Mouse (Mus musculus): ENCODE measurements around the gene Tbc1d7. TPM values are rescaled to one million over a fixed set of nuclear protein-coding genes. Genes with fewer than 3 reads are reported as not detected.

The Tbc1d7 gene
- total and polyA plus RNA-seq, 2 experiments from 2014 or later = 40.0 to 84.8 TPM

DNA sequence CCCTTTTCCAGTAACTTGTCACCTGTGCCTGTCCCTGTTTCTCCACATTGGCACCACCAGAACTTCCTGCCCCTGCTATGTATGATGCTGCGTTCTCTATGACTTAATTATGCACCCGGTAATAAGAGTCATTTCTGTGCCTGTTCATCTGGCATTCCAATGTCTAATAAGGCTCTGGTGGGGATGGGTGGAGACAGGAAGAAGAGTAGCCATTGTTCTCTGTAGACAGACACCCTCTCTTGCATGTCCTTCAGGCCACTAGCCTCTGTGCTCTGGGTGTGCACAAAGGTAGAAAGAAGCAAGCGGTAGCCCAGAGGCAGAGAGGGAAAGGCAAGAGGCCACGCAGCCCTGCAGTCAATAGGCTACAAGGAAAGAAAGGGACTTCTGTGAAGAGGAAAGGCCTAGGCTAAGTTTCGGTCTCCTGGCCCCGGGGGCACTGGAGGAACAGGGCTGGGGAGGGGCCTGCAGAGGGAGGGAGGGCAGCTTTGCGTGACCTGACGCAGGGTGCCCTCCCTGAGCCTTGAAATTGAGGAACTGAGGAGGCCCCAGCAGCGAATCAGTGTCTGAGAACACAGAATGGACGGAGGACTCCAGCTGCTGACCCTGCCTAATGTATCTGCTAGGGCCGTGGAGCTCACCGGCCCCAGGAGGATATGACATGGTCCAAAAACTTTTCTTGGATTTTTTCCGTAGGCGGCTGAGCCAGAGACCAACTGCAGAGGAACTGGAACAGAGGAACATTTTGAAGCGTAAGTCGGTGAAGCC, 48.8 kb downstream of the Tbc1d7 start:
- WGBS = 66% methylated on average over 16 of the region's 16 CpGs
- H3K9me3 ChIP-seq (ENCODE audit: low read length) = no peaks in the 10 kb centered on the region
- H3K9ac ChIP-seq = no peak overlapping the region
- no peak overlapping the region for H3K4me3 ChIP-seq (ENCODE audit: low read depth, low read length)
- no peaks in the 10 kb centered on the region for H3K27me3 ChIP-seq (ENCODE audit: insufficient read depth, low read length)
- ATAC-seq (no peak), DNase-seq (no peak)
- no peaks in the 10 kb centered on the region for H3K36me3 ChIP-seq (ENCODE audit: insufficient read depth)
- TF ChIP-seq CTCF (IDR thresholded peaks at IDR 0.05; ENCODE audit: low read depth) = no peak
- H3K4me2 ChIP-seq (ENCODE audit: low read depth) = no peak overlapping the region
- no peaks in the 10 kb centered on the region for H3K4me1 ChIP-seq (ENCODE audit: insufficient read depth)
- H3K27ac ChIP-seq (ENCODE audit: low read depth, low read length) = no peak overlapping the region

DNA sequence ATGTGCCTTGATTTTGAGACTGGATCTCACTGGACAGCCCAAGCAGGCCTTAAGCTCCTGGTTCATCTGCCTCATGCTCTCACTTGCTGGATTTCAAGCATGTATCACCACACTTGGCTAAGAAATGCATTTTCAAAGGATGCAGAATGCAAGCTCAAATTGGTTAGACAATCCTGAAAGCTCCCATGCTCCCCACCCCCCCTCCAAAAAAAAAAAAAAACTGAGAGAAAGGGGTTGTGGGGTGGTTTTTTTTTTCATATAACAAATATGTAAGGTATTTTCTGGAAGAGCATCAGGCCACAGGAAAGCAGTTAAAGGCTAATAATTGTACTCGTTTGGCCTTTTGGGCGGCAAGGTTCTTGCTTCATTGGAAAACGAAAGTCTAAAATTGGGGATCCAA, 58.2 kb downstream of the Tbc1d7 start:
- peaks cover 6% of the 10 kb centered on the region; the same call in 1 of the 2 replicates for H3K4me1 ChIP-seq (ENCODE audit: insufficient read depth)
- H3K36me3 ChIP-seq (ENCODE audit: insufficient read depth) = no peaks in the 10 kb centered on the region
- no peak for DNase-seq
- H3K4me2 ChIP-seq (ENCODE audit: low read depth) = no peak overlapping the region
- no peaks in the 10 kb centered on the region for H3K27me3 ChIP-seq (ENCODE audit: insufficient read depth, low read length)
- no peak for TF ChIP-seq CTCF (IDR thresholded peaks at IDR 0.05; ENCODE audit: low read depth)
- no peak overlapping the region for H3K9ac ChIP-seq
- no peaks in the 10 kb centered on the region for H3K9me3 ChIP-seq (ENCODE audit: low read length)
- no peak for ATAC-seq
- 91% methylated on average over 3 of the region's 3 CpGs for WGBS
- H3K4me3 ChIP-seq (ENCODE audit: low read depth, low read length) = no peak overlapping the region
- no peak overlapping the region for H3K27ac ChIP-seq (ENCODE audit: low read depth, low read length)

DNA sequence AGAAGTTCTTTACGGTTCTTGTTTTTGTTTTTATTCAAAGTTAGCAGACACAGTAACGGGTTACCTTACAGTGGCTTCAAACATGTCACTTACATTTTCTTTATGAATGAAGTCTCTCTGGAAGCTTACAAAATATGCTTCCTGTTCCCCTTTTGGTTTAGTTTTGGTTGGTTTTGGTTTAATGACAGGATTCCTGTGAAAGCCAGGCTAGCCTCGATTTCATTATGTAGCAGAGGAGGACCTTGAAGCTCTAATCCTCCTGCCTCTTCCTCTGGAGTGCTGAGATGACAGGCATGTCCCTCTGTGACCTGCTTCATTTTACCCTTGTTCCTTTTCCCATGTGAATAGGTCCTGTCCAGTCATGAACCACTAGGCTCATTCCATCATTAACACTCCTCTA, 58.6 kb downstream of the Tbc1d7 start:
- WGBS = 59% methylated on average over 3 of the region's 3 CpGs
- no peak for ATAC-seq

DNA sequence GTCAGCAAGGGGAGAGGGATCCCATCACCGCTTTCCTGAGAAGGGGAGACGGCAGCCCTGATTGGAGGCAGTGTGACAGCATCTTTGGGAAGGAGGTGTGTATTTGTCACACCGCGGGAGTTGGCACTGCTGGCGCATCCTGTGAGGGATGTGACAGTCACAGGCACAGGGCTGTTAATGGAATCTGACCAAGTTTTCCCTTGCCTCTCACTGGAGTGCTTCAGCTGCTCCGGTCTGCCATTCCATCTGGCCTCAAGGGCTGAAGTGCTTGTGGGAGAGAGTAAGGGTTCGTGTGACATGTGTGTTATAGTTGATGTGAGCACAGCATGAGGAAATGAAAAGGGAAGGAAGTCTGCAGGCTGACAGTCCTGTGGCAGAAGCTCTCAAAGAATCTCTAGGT, 59.0 kb downstream of the Tbc1d7 start:
- Histone ChIP-seq H3K27ac (ENCODE audit: low read depth, low read length) (0 out of 2 replicates have a peak overlapping the region, but pooled peaks have one; percentile 46), H3K36me3 (ENCODE audit: insufficient read depth) (no peaks in the 10 kb centered on the region)

More for the DNA sequence above, 58.6 kb downstream of the Tbc1d7 start:
- Histone ChIP-seq H3K4me1 (ENCODE audit: insufficient read depth) (peaks cover 6% of the 10 kb centered on the region; the same call in 1 of the 2 replicates), H3K9me3 (ENCODE audit: low read length) (no peaks in the 10 kb centered on the region), H3K9ac (no peak overlapping the region), H3K4me2 (ENCODE audit: low read depth) (no peak overlapping the region), H3K27ac (ENCODE audit: low read depth, low read length) (0 out of 2 replicates have a peak overlapping the region, but pooled peaks have one; percentile 3), H3K27me3 (ENCODE audit: insufficient read depth, low read length) (no peaks in the 10 kb centered on the region), H3K4me3 (ENCODE audit: low read depth, low read length) (no peak overlapping the region), H3K36me3 (ENCODE audit: insufficient read depth) (no peaks in the 10 kb centered on the region)
- no peak for DNase-seq
- no peak for TF ChIP-seq CTCF (IDR thresholded peaks at IDR 0.05; ENCODE audit: low read depth)

DNA sequence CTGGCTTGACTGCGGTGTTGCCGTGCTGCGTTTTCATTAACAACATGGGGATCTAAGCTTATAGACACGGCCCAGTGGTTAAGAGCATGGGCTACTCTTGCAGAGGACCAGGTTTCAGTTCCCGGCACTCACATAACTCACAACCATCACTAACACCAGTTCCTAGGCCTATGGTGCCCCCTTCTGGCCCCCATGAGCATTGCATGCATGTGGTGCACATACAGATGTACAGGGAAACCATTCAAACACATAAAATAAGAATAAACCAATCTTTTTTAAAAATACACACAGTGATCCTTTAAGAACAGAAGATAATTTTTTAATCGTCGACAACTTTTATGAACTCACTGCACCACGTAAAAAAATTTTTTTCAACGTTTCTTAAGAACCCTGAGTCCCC, 66.8 kb downstream of the Tbc1d7 start:
- no peaks in the 10 kb centered on the region for H3K27me3 ChIP-seq (ENCODE audit: insufficient read depth, low read length)
- H3K4me1 ChIP-seq (ENCODE audit: insufficient read depth) = peaks cover 6% of the 10 kb centered on the region; the same call in 1 of the 2 replicates
- H3K27ac ChIP-seq (ENCODE audit: low read depth, low read length) = no peak overlapping the region
- no peaks in the 10 kb centered on the region for H3K36me3 ChIP-seq (ENCODE audit: insufficient read depth)
- no peak overlapping the region for H3K4me2 ChIP-seq (ENCODE audit: low read depth)
- TF ChIP-seq CTCF (IDR thresholded peaks at IDR 0.05; ENCODE audit: low read depth) = peak; percentile 22; the same call in 1 of the 2 replicates
- H3K9ac ChIP-seq = no peak overlapping the region
- DNase-seq (no peak), ATAC-seq (no peak)
- WGBS = 95% methylated on average over 9 of the region's 9 CpGs
- no peak overlapping the region for H3K4me3 ChIP-seq (ENCODE audit: low read depth, low read length)
- 0 out of 2 replicates have a peak, but pooled peaks cover 6% of the 10 kb centered on the region for H3K9me3 ChIP-seq (ENCODE audit: low read length)

More for the DNA sequence above, 59.0 kb downstream of the Tbc1d7 start:
- Histone ChIP-seq H3K27me3 (ENCODE audit: insufficient read depth, low read length) (no peaks in the 10 kb centered on the region), H3K9me3 (ENCODE audit: low read length) (no peaks in the 10 kb centered on the region), H3K9ac (no peak overlapping the region), H3K4me3 (ENCODE audit: low read depth, low read length) (no peak overlapping the region), H3K4me2 (ENCODE audit: low read depth) (no peak overlapping the region), H3K4me1 (ENCODE audit: insufficient read depth) (peaks cover 6% of the 10 kb centered on the region; the same call in 1 of the 2 replicates)
- 58% methylated on average over 7 of the region's 7 CpGs for WGBS
- peak; percentile 74 for DNase-seq
- TF ChIP-seq CTCF (IDR thresholded peaks at IDR 0.05; ENCODE audit: low read depth) = no peak
- ATAC-seq = peak; percentile 95

DNA sequence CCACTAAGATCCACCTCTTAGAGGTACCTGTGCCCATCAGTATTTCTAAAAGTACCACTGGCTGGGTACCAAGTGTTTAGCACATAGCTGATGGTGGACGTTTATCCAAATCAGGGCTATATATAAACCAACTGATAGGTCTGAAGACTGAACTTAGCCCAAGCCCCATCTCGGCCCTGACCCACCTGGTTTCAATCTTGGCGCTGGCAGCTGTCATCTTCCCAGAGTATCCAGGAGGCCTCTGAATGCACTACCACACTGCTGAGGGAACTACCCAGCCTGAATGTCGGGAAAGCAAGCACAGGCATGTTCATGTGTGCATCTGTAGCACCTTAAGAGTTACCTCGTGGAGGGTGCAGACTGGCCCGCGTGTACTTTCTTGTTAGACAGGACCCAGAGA, 68.4 kb downstream of the Tbc1d7 start:
- DNase-seq (no peak), ATAC-seq (no peak)
- H3K9me3 ChIP-seq (ENCODE audit: low read length) = 0 out of 2 replicates have a peak, but pooled peaks cover 6% of the 10 kb centered on the region
- H3K9ac ChIP-seq = no peak overlapping the region
- 0 out of 2 replicates have a peak, but pooled peaks cover 6% of the 10 kb centered on the region for H3K36me3 ChIP-seq (ENCODE audit: insufficient read depth)
- H3K4me1 ChIP-seq (ENCODE audit: insufficient read depth) = no peaks in the 10 kb centered on the region
- H3K27me3 ChIP-seq (ENCODE audit: insufficient read depth, low read length) = no peaks in the 10 kb centered on the region
- H3K27ac ChIP-seq (ENCODE audit: low read depth, low read length) = no peak overlapping the region
- H3K4me2 ChIP-seq (ENCODE audit: low read depth) = no peak overlapping the region
- no peak overlapping the region for H3K4me3 ChIP-seq (ENCODE audit: low read depth, low read length)
- WGBS = 89% methylated on average over 7 of the region's 7 CpGs
- TF ChIP-seq CTCF (IDR thresholded peaks at IDR 0.05; ENCODE audit: low read depth) = no peak

Other genes starting within 250 kb of the Tbc1d7 start
- 16.6 and 18.6 TPM in 2 replicates for gene Gfod1, start 132.7 kb upstream of the Tbc1d7 start, total RNA-seq (2014; rRNA removed)
- gene Gfod1, start 132.7 kb upstream of the Tbc1d7 start, polyA plus RNA-seq (2015; fragmentation: Nextera tagmentation; extraction: Ambion mirVana) = 3.0 and 3.9 TPM in 2 replicates
- 22.7 and 22.8 TPM in 2 replicates for gene Sirt5, start 194.0 kb upstream of the Tbc1d7 start, total RNA-seq (2014; rRNA removed)
- gene Sirt5, start 194.0 kb upstream of the Tbc1d7 start, polyA plus RNA-seq (2015; fragmentation: Nextera tagmentation; extraction: Ambion mirVana) = 26.8 and 29.0 TPM in 2 replicates
- gene Nol7, start 226.9 kb upstream of the Tbc1d7 start, total RNA-seq (2014; rRNA removed) = 92.9 and 139 TPM in 2 replicates
- gene Nol7, start 226.9 kb upstream of the Tbc1d7 start, polyA plus RNA-seq (2015; fragmentation: Nextera tagmentation; extraction: Ambion mirVana) = 179 and 245 TPM in 2 replicates